Mouse (Mus musculus) cerebellum, adult 18-20 months (tissue): ENCODE data around the gene Csmd2.
A peak's percentile ranks its signal among the peaks of the same experiment; 100 is the strongest.

Source experiments
- DNase-seq, 2 experiments: peaks; one replicate each; pipeline ENCODE4 v3.0.0; 2021

The Csmd2 gene

GRCm38 (mm10) chr4:128422486-128422885 is 434.8 kb downstream of the Csmd2 start:
- no peak for DNase-seq

- DNase-seq = no peak
Measured at GRCm38 (mm10) chr4:128425339-128425738, 437.7 kb downstream of the Csmd2 start.

- DNase-seq = peak; percentile 58 to 60
Measured at GRCm38 (mm10) chr4:128427261-128428030, 439.8 kb downstream of the Csmd2 start.

- peak in 1 of 2 experiments; percentile 13 for DNase-seq
Measured at GRCm38 (mm10) chr4:128428303-128429107, 440.8 kb downstream of the Csmd2 start.

- no peak for DNase-seq
Measured at GRCm38 (mm10) chr4:128429591-128429990, 441.9 kb downstream of the Csmd2 start.

GRCm38 (mm10) chr4:128440550-128440949 is 452.9 kb downstream of the Csmd2 start:
- no peak for DNase-seq

- no peak for DNase-seq
Measured at GRCm38 (mm10) chr4:128441228-128441627, 453.6 kb downstream of the Csmd2 start.

GRCm38 (mm10) chr4:128442791-128443190 is 455.1 kb downstream of the Csmd2 start:
- no peak for DNase-seq

GRCm38 (mm10) chr4:128445514-128446260 is 458.0 kb downstream of the Csmd2 start:
- no peak for DNase-seq

- DNase-seq = peak; percentile 20 to 23
Measured at GRCm38 (mm10) chr4:128448831-128449431, 461.3 kb downstream of the Csmd2 start.

GRCm38 (mm10) chr4:128450137-128450536 is 462.5 kb downstream of the Csmd2 start:
- DNase-seq = no peak

GRCm38 (mm10) chr4:128450974-128451373 is 463.3 kb downstream of the Csmd2 start:
- peak in 1 of 2 experiments; percentile 19 for DNase-seq

- DNase-seq = no peak
Measured at GRCm38 (mm10) chr4:128451383-128451794, 463.7 kb downstream of the Csmd2 start.

- no peak for DNase-seq
Measured at GRCm38 (mm10) chr4:128466708-128467107, 479.1 kb downstream of the Csmd2 start.

GRCm38 (mm10) chr4:128468040-128468439 is 480.4 kb downstream of the Csmd2 start:
- DNase-seq = no peak

GRCm38 (mm10) chr4:128476249-128476648 is 488.6 kb downstream of the Csmd2 start:
- no peak for DNase-seq

- peak in 1 of 2 experiments; percentile 7 for DNase-seq
Measured at GRCm38 (mm10) chr4:128483891-128484290, 496.2 kb downstream of the Csmd2 start.

GRCm38 (mm10) chr4:128484679-128485078 is 497.0 kb downstream of the Csmd2 start:
- DNase-seq = peak in 1 of 2 experiments; percentile 11

GRCm38 (mm10) chr4:128489521-128490100 is 502.0 kb downstream of the Csmd2 start:
- DNase-seq = no peak

- DNase-seq = no peak
Measured at GRCm38 (mm10) chr4:128492055-128492454, 504.4 kb downstream of the Csmd2 start.

GRCm38 (mm10) chr4:128499980-128500379 is 512.3 kb downstream of the Csmd2 start:
- DNase-seq = no peak

- DNase-seq = no peak
Measured at GRCm38 (mm10) chr4:128506878-128507277, 519.2 kb downstream of the Csmd2 start.
